Mouse (Mus musculus) forebrain, embryonic 13.5 days (tissue): ENCODE data around the gene Atg5. TPM values are rescaled to one million over a fixed set of nuclear protein-coding genes. Genes with fewer than 3 reads are reported as not detected.
"Not testable (repeated sequence)": the region's sequence is repeated elsewhere in the genome, so short reads cannot be mapped to it uniquely, and the experiment has no call there.

Experiments
- ATAC-seq: fragments of 200-750 bp; cut with Nextera tagmentation; 2 replicates; pipeline ENCODE4 v1.8.0; 2017
- H3K27ac ChIP-seq: fragments of 300-500 bp; sonication (generic); 2 replicates; pipeline ENCODE4 v1.5.1; 2015; ENCODE audit warnings: inconsistent platforms, mild to moderate bottlenecking, moderate library complexity
- H3K27me3 ChIP-seq: fragments of 300-500 bp; sonication (generic); 2 replicates; pipeline ENCODE4 v1.6.1; 2015; ENCODE audit warnings: mild to moderate bottlenecking, inconsistent platforms
- H3K36me3 ChIP-seq: fragments of 300-500 bp; sonication (generic); 2 replicates; pipeline ENCODE4 v1.6.1; 2015; ENCODE audit warnings: mild to moderate bottlenecking, inconsistent platforms; ENCODE audit not compliant: poor library complexity, severe bottlenecking
- H3K4me1 ChIP-seq: fragments of 300-500 bp; sonication (generic); 2 replicates; pipeline ENCODE4 v1.6.1; 2015; ENCODE audit warnings: inconsistent platforms
- H3K4me2 ChIP-seq: fragments of 300-500 bp; sonication (generic); 2 replicates; pipeline ENCODE4 v1.6.1; 2015; ENCODE audit warnings: inconsistent platforms, mild to moderate bottlenecking, moderate library complexity
- H3K4me3 ChIP-seq: fragments of 300-500 bp; sonication (generic); 2 replicates; pipeline ENCODE4 v1.5.1; 2015; ENCODE audit warnings: mild to moderate bottlenecking, inconsistent platforms
- H3K9ac ChIP-seq: fragments of 300-500 bp; sonication (generic); 2 replicates; pipeline ENCODE4 v1.6.1; 2015; ENCODE audit warnings: mild to moderate bottlenecking, inconsistent platforms
- H3K9me3 ChIP-seq: fragments of 300-500 bp; sonication (generic); replicated peaks from 2 replicates; pipeline ENCODE4 v1.6.1; 2016; ENCODE audit warnings: inconsistent platforms
- WGBS: fragments of 180-500 bp; shearing (Covaris S2); methylation state at CpG from one replicate; pipeline ENCODE4 v1.1.7; 2015; 5-methylcytosine and 5-hydroxymethylcytosine counted together
- polyA plus RNA-seq: library from polyadenylated mRNA; unstranded; fragments of >200 nt; fragmentation: Nextera tagmentation; extraction: Ambion mirVana; gene quantifications from 2 replicates; pipeline ENCODE4 v1.2.1, GENCODE M21; 2015

Atg5 gene
- polyA plus RNA-seq, 1 experiment from 2014 or later: 50.6 TPM

GRCm38 (mm10) chr10:44316280-44317270 is 48.4 kb downstream of the Atg5 start:
- H3K4me2 ChIP-seq: no peak overlapping the region
- ATAC-seq: no peak
- no peak overlapping the region for H3K4me3 ChIP-seq
- no peak overlapping the region for H3K9ac ChIP-seq
- H3K27ac ChIP-seq: no peak overlapping the region
- H3K9me3 ChIP-seq: no peaks in the 10 kb centered on the region
- H3K36me3 ChIP-seq: 0 out of 2 replicates have a peak, but pooled peaks cover 5% of the 10 kb centered on the region
- H3K27me3 ChIP-seq: no peaks in the 10 kb centered on the region
- H3K4me1 ChIP-seq: no peaks in the 10 kb centered on the region
- 91% methylated on average over 14 of the region's 14 CpGs for WGBS

DNA sequence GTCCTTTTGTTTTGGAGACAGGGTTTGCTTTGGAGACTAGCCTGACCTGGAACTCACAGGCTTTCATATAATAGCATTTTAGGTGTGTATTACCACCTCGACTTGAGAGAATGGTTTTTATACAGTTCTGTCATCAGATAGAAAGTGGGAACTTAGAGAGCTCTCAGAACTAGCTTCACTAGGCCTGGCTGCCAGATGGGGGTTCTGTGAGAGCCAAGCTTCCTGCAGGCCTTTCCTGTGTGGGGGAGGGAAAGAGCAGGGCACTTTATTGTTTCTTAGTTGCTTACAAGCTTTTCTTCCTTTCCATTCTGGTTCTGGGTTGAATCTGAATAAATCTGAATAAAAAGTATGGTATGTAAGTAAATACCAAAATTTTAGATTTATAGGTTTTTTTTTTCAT is 54.0 kb downstream of the Atg5 start:
- H3K27me3 ChIP-seq: no peaks in the 10 kb centered on the region
- H3K4me2 ChIP-seq: no peak overlapping the region
- H3K4me3 ChIP-seq: no peak overlapping the region
- no peaks in the 10 kb centered on the region for H3K4me1 ChIP-seq
- no peak overlapping the region for H3K9ac ChIP-seq
- 91% methylated on average over 1 of the region's 1 CpGs for WGBS
- no peaks in the 10 kb centered on the region for H3K36me3 ChIP-seq
- ATAC-seq: no peak
- H3K9me3 ChIP-seq: no peaks in the 10 kb centered on the region
- no peak overlapping the region for H3K27ac ChIP-seq

- no peak for ATAC-seq
- H3K9ac ChIP-seq: no peak overlapping the region
- H3K27me3 ChIP-seq: no peaks in the 10 kb centered on the region
- 92% methylated on average over 9 of the region's 9 CpGs for WGBS
- H3K9me3 ChIP-seq: no peaks in the 10 kb centered on the region
- no peaks in the 10 kb centered on the region for H3K4me1 ChIP-seq
- H3K4me2 ChIP-seq: no peak overlapping the region
- H3K4me3 ChIP-seq: no peak overlapping the region
- no peak overlapping the region for H3K27ac ChIP-seq
- no peaks in the 10 kb centered on the region for H3K36me3 ChIP-seq
Observed at GRCm38 (mm10) chr10:44323070-44323775, 55.1 kb downstream of the Atg5 start.

GRCm38 (mm10) chr10:44323836-44324235 is 55.7 kb downstream of the Atg5 start:
- Histone ChIP-seq H3K27ac (no peak overlapping the region), H3K4me2 (no peak overlapping the region), H3K9ac (no peak overlapping the region), H3K4me1 (no peaks in the 10 kb centered on the region), H3K27me3 (no peaks in the 10 kb centered on the region), H3K9me3 (no peaks in the 10 kb centered on the region), H3K36me3 (no peaks in the 10 kb centered on the region), H3K4me3 (no peak overlapping the region)
- ATAC-seq: no peak
- 88% methylated on average over 8 of the region's 8 CpGs for WGBS

- Histone ChIP-seq H3K36me3 (no peaks in the 10 kb centered on the region), H3K27me3 (no peaks in the 10 kb centered on the region), H3K4me2 (no peak overlapping the region), H3K4me3 (no peak overlapping the region), H3K4me1 (no peaks in the 10 kb centered on the region), H3K27ac (no peak overlapping the region), H3K9ac (no peak overlapping the region), H3K9me3 (no peaks in the 10 kb centered on the region)
- ATAC-seq: no peak
- 76% methylated on average over 13 of the region's 13 CpGs for WGBS
Observed at GRCm38 (mm10) chr10:44325551-44326500, 57.7 kb downstream of the Atg5 start.

DNA sequence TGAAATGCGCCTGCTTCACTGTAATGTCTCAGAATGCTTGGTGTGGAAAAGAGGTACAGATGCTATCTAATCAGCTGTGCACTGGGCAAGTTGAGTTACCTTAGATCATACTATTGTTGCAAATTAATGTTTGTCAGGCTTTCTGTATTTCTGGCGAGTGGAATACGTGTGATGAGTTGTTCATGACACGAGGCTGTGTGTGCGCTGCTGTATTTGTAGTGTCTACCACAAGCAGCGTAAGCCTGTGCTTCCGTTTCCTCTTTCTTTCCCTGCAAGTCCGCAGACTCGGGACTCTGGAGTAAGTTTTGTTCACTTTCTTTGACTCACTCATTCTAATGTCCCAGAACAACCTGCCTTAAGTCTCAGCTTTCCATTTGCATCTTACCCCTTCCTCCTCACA is 58.9 kb downstream of the Atg5 start:
- no peak overlapping the region for H3K4me3 ChIP-seq

DNA sequence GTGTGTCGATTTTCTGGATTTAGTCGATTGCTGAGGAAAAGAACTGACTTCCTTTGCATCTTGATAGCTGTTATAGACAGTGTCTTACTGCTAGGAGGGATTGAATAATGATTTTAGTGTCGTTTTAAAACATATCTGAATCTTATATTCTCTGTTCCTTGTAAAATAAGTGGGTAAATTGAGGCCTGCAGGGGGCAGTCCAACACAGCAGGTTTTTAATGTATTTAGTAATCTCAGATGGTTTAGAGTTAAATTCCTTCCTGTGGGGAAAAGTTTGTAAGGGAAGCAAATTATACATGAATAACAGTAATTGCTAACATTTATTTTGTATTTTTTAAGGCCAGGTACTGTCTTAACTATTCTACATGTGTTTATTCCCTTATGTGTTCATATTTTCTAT is 60.2 kb downstream of the Atg5 start:
- no peak overlapping the region for H3K4me2 ChIP-seq
- ATAC-seq: peak; percentile 43; the same call in 1 of the 2 replicates
- no peaks in the 10 kb centered on the region for H3K36me3 ChIP-seq
- 72% methylated on average over 3 of the region's 3 CpGs for WGBS
- no peaks in the 10 kb centered on the region for H3K9me3 ChIP-seq
- no peaks in the 10 kb centered on the region for H3K27me3 ChIP-seq
- no peak overlapping the region for H3K27ac ChIP-seq
- H3K4me1 ChIP-seq: no peaks in the 10 kb centered on the region
- H3K4me3 ChIP-seq: no peak overlapping the region
- H3K9ac ChIP-seq: no peak overlapping the region

More for the DNA sequence above, 58.9 kb downstream of the Atg5 start:
- Histone ChIP-seq H3K4me1 (no peaks in the 10 kb centered on the region), H3K4me2 (no peak overlapping the region), H3K27me3 (no peaks in the 10 kb centered on the region), H3K36me3 (no peaks in the 10 kb centered on the region), H3K9me3 (no peaks in the 10 kb centered on the region), H3K9ac (no peak overlapping the region), H3K27ac (no peak overlapping the region)
- no peak for ATAC-seq
- WGBS: 92% methylated on average over 9 of the region's 9 CpGs

DNA sequence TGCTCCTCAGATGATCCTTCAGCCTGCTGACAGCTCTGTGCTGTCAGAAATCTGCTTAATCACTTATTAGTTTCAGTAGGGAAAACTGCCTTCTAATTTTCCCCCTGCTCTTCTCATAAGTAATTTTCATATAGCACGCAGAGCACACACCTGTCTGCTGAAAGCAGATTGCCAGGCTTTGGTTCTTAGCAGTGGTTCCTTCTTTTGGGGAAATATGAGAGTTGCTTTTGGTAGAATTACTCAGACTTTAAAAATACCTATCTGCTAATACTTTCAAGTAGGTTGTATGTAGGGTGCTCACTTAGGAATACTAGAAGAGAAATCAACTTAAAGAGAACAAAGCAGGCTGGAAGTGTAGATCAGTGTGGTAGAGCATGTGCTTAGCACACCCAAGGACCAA is 62.6 kb downstream of the Atg5 start:
- Histone ChIP-seq H3K4me3 (no peak overlapping the region), H3K4me2 (no peak overlapping the region), H3K36me3 (no peaks in the 10 kb centered on the region), H3K4me1 (no peaks in the 10 kb centered on the region), H3K9ac (no peak overlapping the region), H3K9me3 (no peaks in the 10 kb centered on the region), H3K27ac (no peak overlapping the region), H3K27me3 (no peaks in the 10 kb centered on the region)
- 93% methylated on average over 1 of the region's 1 CpGs for WGBS
- ATAC-seq: no peak

DNA sequence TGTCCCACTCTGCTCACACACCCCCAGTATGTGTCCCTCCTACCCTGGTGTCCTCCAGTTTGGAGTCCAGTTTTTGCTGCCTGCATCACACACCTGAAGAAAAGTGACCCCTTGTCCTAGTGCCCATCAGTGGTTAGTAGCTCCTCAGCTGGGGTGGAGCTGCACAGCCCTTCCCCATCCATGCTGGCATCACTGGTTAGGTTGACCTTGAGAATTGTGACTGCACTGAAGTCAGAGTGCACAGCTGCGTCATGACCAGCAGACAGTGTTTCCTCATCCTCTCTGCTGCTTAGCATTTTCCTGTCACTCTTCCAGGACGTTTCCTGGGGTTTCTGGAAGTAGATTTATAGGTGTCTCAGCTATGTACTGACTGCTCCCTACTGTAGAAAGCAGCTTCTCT is 63.3 kb downstream of the Atg5 start:
- WGBS: 77% methylated on average over 2 of the region's 2 CpGs
- Histone ChIP-seq H3K9ac (no peak overlapping the region), H3K27ac (no peak overlapping the region), H3K4me2 (no peak overlapping the region), H3K9me3 (no peaks in the 10 kb centered on the region), H3K27me3 (no peaks in the 10 kb centered on the region), H3K4me3 (no peak overlapping the region), H3K4me1 (no peaks in the 10 kb centered on the region), H3K36me3 (no peaks in the 10 kb centered on the region)
- no peak for ATAC-seq

- not testable (repeated sequence) for H3K4me2 ChIP-seq, ATAC-seq, H3K9me3 ChIP-seq, H3K9ac ChIP-seq, H3K27me3 ChIP-seq, H3K27ac ChIP-seq, H3K4me3 ChIP-seq, H3K4me1 ChIP-seq, H3K36me3 ChIP-seq
- WGBS: 95% methylated on average over 3 of the region's 3 CpGs
Observed at GRCm38 (mm10) chr10:44332656-44333055, 64.5 kb downstream of the Atg5 start.

DNA sequence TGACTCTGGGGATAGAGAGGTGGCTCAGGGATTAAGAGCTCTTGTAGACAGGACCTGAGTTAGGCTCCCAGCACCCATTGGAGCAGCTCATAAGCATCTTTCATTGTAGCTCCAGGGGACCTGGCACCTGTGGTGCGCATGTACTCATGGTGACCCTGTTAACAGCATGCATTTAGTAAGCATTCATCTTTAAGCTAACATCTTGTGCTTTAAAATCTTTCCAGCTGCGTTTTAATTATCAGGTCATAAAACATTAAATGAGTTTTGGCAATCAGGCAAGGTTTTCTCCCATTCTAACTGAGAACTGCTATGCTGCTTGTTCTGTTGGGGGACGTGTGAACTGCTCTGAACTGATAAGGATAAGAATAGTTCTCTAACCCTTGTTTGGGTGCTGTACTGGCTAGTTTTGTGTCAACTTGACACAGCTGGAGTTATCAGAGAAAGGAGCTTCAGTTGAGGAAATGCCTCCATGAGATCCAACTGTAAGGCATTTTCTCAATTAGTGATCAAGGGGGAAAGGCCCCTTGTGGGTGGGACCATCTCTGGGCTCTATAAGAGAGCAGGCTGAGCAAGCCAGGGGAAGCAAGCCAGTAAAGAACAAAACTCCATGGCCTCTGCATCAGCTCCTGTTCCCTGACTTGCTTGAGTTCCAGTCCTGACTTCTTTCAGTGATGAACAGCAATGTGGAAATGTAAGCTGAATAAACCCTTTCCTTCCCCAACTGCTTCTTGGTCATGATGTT is 68.7 kb downstream of the Atg5 start:
- 90% methylated on average over 3 of the region's 3 CpGs for WGBS
- not testable (repeated sequence) for ATAC-seq, H3K4me2 ChIP-seq, H3K4me1 ChIP-seq, H3K9me3 ChIP-seq, H3K4me3 ChIP-seq, H3K27ac ChIP-seq, H3K9ac ChIP-seq, H3K27me3 ChIP-seq, H3K36me3 ChIP-seq
